Mouse (Mus musculus) kidney, postnatal 25 days (tissue): ENCODE measurements around the gene Thap11.

Experiments
- DNase-seq, 2 experiments: peaks; one replicate each; pipeline ENCODE4 v3.0.0; 2021; ENCODE audit warnings: mixed read lengths in 2 of 2

Gene Thap11

GRCm38 (mm10) chr8:105900941-105901616 lies 46.1 kb downstream of the Thap11 start:
- DNase-seq: no peak
